Mouse (Mus musculus) forebrain, embryonic 16.5 days (tissue): Measurements from ENCODE around the gene Wdr74. TPM values are rescaled to one million over a fixed set of nuclear protein-coding genes. Genes with fewer than 3 reads are reported as not detected.
"Not testable (repeated sequence)": the region's sequence is repeated elsewhere in the genome, so short reads cannot be mapped to it uniquely, and the experiment has no call there.

Source experiments
- ATAC-seq: fragments of 200-750 bp; cut with Nextera tagmentation; 2 replicates; pipeline ENCODE4 v1.8.0; 2017; ENCODE audit warnings: mild to moderate bottlenecking, moderate library complexity
- H3K27ac ChIP-seq: fragments of 300-500 bp; sonication (generic); 2 replicates; pipeline ENCODE4 v1.5.1; 2014; ENCODE audit warnings: low read length, control low read depth
- H3K27me3 ChIP-seq: fragments of 300-500 bp; sonication (generic); replicated peaks from 2 replicates; pipeline ENCODE4 v1.6.1; 2014; ENCODE audit warnings: low read length; ENCODE audit not compliant: control insufficient read depth, insufficient read depth
- H3K36me3 ChIP-seq: fragments of 300-500 bp; sonication (generic); 2 replicates; pipeline ENCODE4 v1.6.1; 2014; ENCODE audit not compliant: control insufficient read depth, insufficient read depth
- H3K4me1 ChIP-seq: fragments of 300-500 bp; sonication (generic); replicated peaks from 2 replicates; pipeline ENCODE4 v1.6.1; 2014; ENCODE audit warnings: low read length; ENCODE audit not compliant: control insufficient read depth, insufficient read depth
- H3K4me2 ChIP-seq: fragments of 300-500 bp; sonication (generic); 2 replicates; pipeline ENCODE4 v1.6.1; 2014; ENCODE audit warnings: mild to moderate bottlenecking, low read length, control low read depth
- H3K4me3 ChIP-seq: fragments of 300-500 bp; sonication (generic); replicated peaks from 2 replicates; pipeline ENCODE4 v1.5.1; 2014; ENCODE audit warnings: mild to moderate bottlenecking, low read length, control low read depth
- H3K9ac ChIP-seq: fragments of 300-500 bp; sonication (generic); replicated peaks from 2 replicates; pipeline ENCODE4 v1.6.1; 2014; ENCODE audit warnings: low read depth, low read length, control low read depth
- H3K9me3 ChIP-seq: fragments of 300-500 bp; sonication (generic); 2 replicates; pipeline ENCODE4 v1.6.1; 2016; ENCODE audit warnings: low read length; ENCODE audit not compliant: control insufficient read depth
- WGBS: fragments of 180-500 bp; shearing (Covaris S2); extraction: QIAGEN DNeasy Blood & Tissue Kit; methylation state at CpG from one replicate; pipeline ENCODE4 v1.1.7; 2014; 5-methylcytosine and 5-hydroxymethylcytosine counted together
- polyA plus RNA-seq: library from polyadenylated mRNA; unstranded; fragments of >200 nt; fragmentation: Nextera tagmentation; extraction: Ambion mirVana; gene quantifications from 2 replicates; pipeline ENCODE4 v1.2.1, GENCODE M21; 2015

Gene Wdr74
- polyA plus RNA-seq, 1 experiment from 2014 or later: 109 TPM

GRCm38 (mm10) chr19:8722907-8723573, 12.6 kb upstream of the Wdr74 start, which contains the start of gene Slc3a2:
TSS of gene Slc3a2 (minus strand) at chr19:8723369.
- Histone ChIP-seq H3K36me3 (peaks cover 24% of the 10 kb centered on the region), H3K27me3 (no peaks in the 10 kb centered on the region), H3K9me3 (no peaks in the 10 kb centered on the region), H3K27ac (peak within 1 kb of the TSS; percentile 98), H3K4me1 (peaks cover 33% of the 10 kb centered on the region), H3K9ac (peak within 1 kb of the TSS; percentile 96), H3K4me2 (peak within 1 kb of the TSS; percentile 94), H3K4me3 (peak within 1 kb of the TSS; percentile 60)
- peak; percentile 98 for ATAC-seq
- under 1% methylated on average over 50 of the region's 50 CpGs for WGBS

DNA sequence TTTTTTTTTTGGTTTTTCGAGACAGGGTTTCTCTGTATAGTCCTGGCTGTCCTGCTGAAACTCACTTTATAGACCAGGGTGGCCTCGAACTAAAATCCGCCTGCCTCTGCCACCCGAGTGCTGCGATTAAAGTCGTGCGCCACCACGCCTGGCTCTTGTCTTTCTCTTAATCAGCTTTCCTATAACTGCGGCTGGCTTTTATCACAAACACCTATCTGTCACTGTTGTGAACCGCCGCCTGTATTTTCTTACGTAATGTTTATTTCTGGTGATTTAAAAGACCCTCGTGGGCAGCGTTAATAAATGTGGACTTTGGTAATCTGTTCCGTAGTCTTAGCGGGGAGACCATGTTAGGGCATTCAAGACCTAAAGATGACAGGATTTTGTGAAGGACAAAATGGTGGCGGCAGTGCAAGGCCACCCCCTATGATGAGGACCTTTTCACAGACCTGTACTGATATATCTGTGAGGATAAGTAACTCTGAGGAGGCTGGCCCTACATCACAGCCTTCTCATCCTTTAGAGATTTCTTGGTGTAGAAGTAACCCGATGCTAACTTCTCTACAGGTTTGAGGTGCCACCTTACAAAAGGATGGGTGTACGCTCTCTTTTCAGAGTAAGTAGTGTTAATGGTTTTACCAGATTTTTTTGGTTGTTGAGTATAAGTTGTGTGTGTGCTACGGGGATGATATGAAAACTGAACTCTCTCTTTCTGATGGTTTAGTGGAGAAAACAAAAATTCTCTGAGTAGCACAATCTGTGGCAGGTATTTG, 11.9 kb upstream of the Wdr74 start:
- Histone ChIP-seq H3K9me3 (no peaks in the 10 kb centered on the region), H3K9ac (peak overlapping the region; percentile 77), H3K36me3 (peaks cover 24% of the 10 kb centered on the region), H3K4me3 (peak overlapping the region; percentile 60), H3K4me2 (peak overlapping the region; percentile 94), H3K27ac (peak overlapping the region; percentile 46), H3K4me1 (peaks cover 33% of the 10 kb centered on the region), H3K27me3 (no peaks in the 10 kb centered on the region)
- WGBS: under 1% methylated on average over 20 of the region's 20 CpGs
- no peak for ATAC-seq

GRCm38 (mm10) chr19:8724392-8724791, 11.2 kb upstream of the Wdr74 start:
- Histone ChIP-seq H3K9ac (peak overlapping the region; percentile 77), H3K27me3 (no peaks in the 10 kb centered on the region), H3K36me3 (peaks cover 24% of the 10 kb centered on the region), H3K4me1 (peaks cover 33% of the 10 kb centered on the region), H3K9me3 (no peaks in the 10 kb centered on the region), H3K27ac (no peak overlapping the region), H3K4me3 (peak overlapping the region; percentile 60), H3K4me2 (peak overlapping the region; percentile 94)
- WGBS: 1% methylated on average over 2 of the region's 2 CpGs
- ATAC-seq: no peak

GRCm38 (mm10) chr19:8725081-8725613, 10.5 kb upstream of the Wdr74 start:
- Histone ChIP-seq H3K4me2 (peak overlapping the region; percentile 94), H3K4me1 (peaks cover 33% of the 10 kb centered on the region), H3K9ac (no peak overlapping the region), H3K9me3 (no peaks in the 10 kb centered on the region), H3K36me3 (peaks cover 24% of the 10 kb centered on the region), H3K4me3 (peak overlapping the region; percentile 60; the same call in 1 of the 2 replicates), H3K27me3 (no peaks in the 10 kb centered on the region), H3K27ac (no peak overlapping the region)
- no peak for ATAC-seq
- 48% methylated on average over 4 of the region's 4 CpGs for WGBS

GRCm38 (mm10) chr19:8726609-8727390, 8.8 kb upstream of the Wdr74 start:
- Histone ChIP-seq H3K27me3 (no peaks in the 10 kb centered on the region), H3K27ac (no peak overlapping the region), H3K9ac (no peak overlapping the region), H3K4me1 (peaks cover 27% of the 10 kb centered on the region), H3K9me3 (no peaks in the 10 kb centered on the region), H3K36me3 (peaks cover 24% of the 10 kb centered on the region), H3K4me3 (no peak overlapping the region), H3K4me2 (no peak overlapping the region)
- 11% methylated on average over 3 of the region's 3 CpGs for WGBS
- ATAC-seq: no peak

- Histone ChIP-seq H3K27ac (no peak overlapping the region), H3K36me3 (peaks cover 24% of the 10 kb centered on the region), H3K4me2 (no peak overlapping the region), H3K4me1 (peaks cover 19% of the 10 kb centered on the region), H3K9me3 (no peaks in the 10 kb centered on the region), H3K27me3 (no peaks in the 10 kb centered on the region), H3K9ac (no peak overlapping the region), H3K4me3 (no peak overlapping the region)
- no peak for ATAC-seq
- 21% methylated on average over 5 of the region's 5 CpGs for WGBS
These were observed 8.0 kb upstream of the Wdr74 start for GRCm38 (mm10) chr19:8727495-8728114.

DNA sequence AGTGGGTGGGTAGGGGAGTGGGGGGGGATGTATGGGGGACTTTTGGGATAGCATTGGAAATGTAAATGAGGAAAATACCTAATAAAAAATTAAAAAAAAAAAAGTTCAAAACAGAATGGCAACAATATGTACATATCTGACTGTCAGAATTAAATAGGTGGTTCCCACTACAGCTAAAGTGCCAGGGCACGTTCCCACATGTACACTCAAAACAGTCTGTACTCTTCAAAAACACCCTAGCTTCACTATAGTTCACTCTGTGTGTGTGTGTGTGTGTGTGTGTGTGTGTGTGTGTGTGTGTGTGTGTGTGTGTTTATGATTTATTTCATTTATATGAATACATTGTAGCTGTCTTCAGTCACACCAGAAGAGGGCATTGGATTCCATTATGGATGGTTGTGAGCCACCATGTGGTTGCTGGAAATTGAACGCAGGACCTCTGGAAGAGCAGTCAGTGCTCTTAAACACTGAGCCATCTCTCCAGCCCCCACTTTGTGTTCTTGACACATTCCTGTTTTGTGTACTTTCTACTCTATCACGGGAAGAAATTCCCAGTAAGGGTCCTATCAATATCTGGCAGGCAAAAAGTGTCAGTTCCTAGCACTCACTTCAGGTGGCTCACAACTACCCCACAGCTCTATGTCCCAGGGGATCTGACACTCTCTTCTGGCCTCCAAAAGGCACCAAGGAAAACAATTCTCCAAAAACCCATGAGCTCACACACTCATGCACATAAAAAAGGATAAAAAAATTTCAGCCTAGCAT, 7.1 kb upstream of the Wdr74 start:
- H3K27me3 ChIP-seq, H3K27ac ChIP-seq, H3K4me3 ChIP-seq, ATAC-seq, H3K9me3 ChIP-seq, H3K9ac ChIP-seq, H3K4me2 ChIP-seq: not testable (repeated sequence)
- Histone ChIP-seq H3K4me1 (peaks cover 19% of the 10 kb centered on the region), H3K36me3 (peaks cover 24% of the 10 kb centered on the region)
- 59% methylated on average over 3 of the region's 3 CpGs for WGBS

DNA sequence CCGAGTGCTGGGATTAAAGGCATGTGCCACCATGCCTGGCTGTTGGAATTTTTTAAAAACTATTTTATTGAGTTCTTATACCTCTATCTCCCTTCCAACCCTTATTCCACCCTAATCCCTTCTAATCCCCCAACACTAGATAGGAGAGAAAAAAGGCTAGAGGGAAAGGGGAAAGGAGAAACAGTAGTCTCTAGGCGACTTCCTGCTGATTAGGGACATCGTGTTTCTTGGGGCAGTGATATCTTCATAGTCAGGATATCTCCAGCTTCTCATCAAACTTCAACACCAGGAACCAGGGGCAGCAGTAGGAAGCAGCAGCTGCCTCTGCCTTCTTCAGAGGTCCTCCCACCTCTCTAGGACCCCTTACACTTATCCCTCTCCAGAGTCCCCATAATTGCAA, 1.3 kb upstream of the Wdr74 start:
- Histone ChIP-seq H3K4me2 (no peak overlapping the region), H3K4me1 (peaks cover 10% of the 10 kb centered on the region), H3K9me3 (no peaks in the 10 kb centered on the region), H3K4me3 (no peak overlapping the region), H3K9ac (no peak overlapping the region), H3K27me3 (no peaks in the 10 kb centered on the region), H3K27ac (no peak overlapping the region), H3K36me3 (no peaks in the 10 kb centered on the region; the same call in 1 of the 2 replicates)
- WGBS: 77% methylated on average over 3 of the region's 3 CpGs
- ATAC-seq: no peak
